Mouse (Mus musculus): ENCODE data around the gene Cplx3. TPM values are rescaled to one million over a fixed set of nuclear protein-coding genes. Genes with fewer than 3 reads are reported as not detected.
A peak's percentile ranks its signal among the peaks of the same experiment; 100 is the strongest.

The Cplx3 gene
- polyA plus RNA-seq, 1 experiment from 2014 or later, result 0.42 TPM

GRCm38 (mm10) chr9:57613975-57614374 is 7.9 kb upstream of the Cplx3 start:
- H3K4me3 ChIP-seq (ENCODE audit: low read depth, low read length), result no peak overlapping the region
- no peaks in the 10 kb centered on the region for H3K9me3 ChIP-seq (ENCODE audit: control insufficient read depth, low read length)
- no peaks in the 10 kb centered on the region for H3K36me3 ChIP-seq (ENCODE audit: control insufficient read depth, insufficient read depth, low read length)
- H3K27me3 ChIP-seq (ENCODE audit: control insufficient read depth, insufficient read depth, low read length), result no peaks in the 10 kb centered on the region
- H3K9ac ChIP-seq (ENCODE audit: low read length), result no peak overlapping the region
- DNase-seq (ENCODE audit: low spot score) (no peak), ATAC-seq (ENCODE audit: insufficient read depth, low FRiP score, low TSS enrichment) (no peak)
- H3K4me1 ChIP-seq (ENCODE audit: control insufficient read depth, insufficient read depth, low read length), result no peaks in the 10 kb centered on the region
- no peak overlapping the region for H3K4me2 ChIP-seq (ENCODE audit: low read depth)
- H3K27ac ChIP-seq (ENCODE audit: low read depth, low read length), result no peak overlapping the region
- WGBS, result 87% methylated on average over 7 of the region's 7 CpGs

- 86% methylated on average over 7 of the region's 7 CpGs for WGBS
- H3K27ac ChIP-seq (ENCODE audit: low read depth, low read length), result no peak overlapping the region
Observed at GRCm38 (mm10) chr9:57612587-57612986, 6.5 kb upstream of the Cplx3 start.

DNA sequence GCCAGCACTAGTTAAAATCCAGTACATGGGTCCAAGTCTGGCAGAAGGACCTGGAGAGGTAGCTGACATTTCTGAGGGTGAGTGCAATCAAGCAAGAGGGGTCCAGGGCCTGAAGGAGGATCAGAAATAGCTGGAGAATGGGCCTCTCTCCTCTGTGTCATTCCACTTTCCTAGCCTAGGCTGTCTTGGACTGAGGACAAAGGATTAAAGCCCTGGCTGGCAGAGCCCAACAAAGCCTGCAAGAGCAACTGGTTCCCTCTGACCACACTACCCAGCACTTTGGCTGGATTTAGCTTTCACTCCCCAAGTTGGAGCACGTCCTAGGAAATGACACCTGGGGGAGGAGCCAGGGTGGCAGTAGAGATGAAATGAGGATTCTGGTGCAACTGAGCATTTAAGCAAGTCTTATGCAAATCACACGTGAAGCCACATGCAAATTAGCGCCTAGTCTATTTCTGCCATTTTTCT is 4.3 kb upstream of the Cplx3 start:
- ATAC-seq (ENCODE audit: insufficient read depth, low FRiP score, low TSS enrichment) (no peak), DNase-seq (ENCODE audit: low spot score) (no peak)
- H3K36me3 ChIP-seq (ENCODE audit: control insufficient read depth, insufficient read depth, low read length), result no peaks in the 10 kb centered on the region
- H3K9me3 ChIP-seq (ENCODE audit: control insufficient read depth, low read length), result no peaks in the 10 kb centered on the region
- H3K4me2 ChIP-seq (ENCODE audit: low read depth), result no peak overlapping the region
- H3K4me3 ChIP-seq (ENCODE audit: low read depth, low read length), result no peak overlapping the region
- WGBS, result 53% methylated on average over 3 of the region's 3 CpGs
- H3K9ac ChIP-seq (ENCODE audit: low read length), result no peak overlapping the region
- no peaks in the 10 kb centered on the region for H3K4me1 ChIP-seq (ENCODE audit: control insufficient read depth, insufficient read depth, low read length)
- H3K27me3 ChIP-seq (ENCODE audit: control insufficient read depth, insufficient read depth, low read length), result peaks cover 2% of the 10 kb centered on the region; the same call in 1 of the 2 replicates
- H3K27ac ChIP-seq (ENCODE audit: low read depth, low read length), result no peak overlapping the region

More at GRCm38 (mm10) chr9:57612587-57612986, 6.5 kb upstream of the Cplx3 start:
- DNase-seq (ENCODE audit: low spot score) (no peak), ATAC-seq (ENCODE audit: insufficient read depth, low FRiP score, low TSS enrichment) (no peak)
- no peaks in the 10 kb centered on the region for H3K36me3 ChIP-seq (ENCODE audit: control insufficient read depth, insufficient read depth, low read length)
- H3K27me3 ChIP-seq (ENCODE audit: control insufficient read depth, insufficient read depth, low read length), result no peaks in the 10 kb centered on the region
- H3K4me1 ChIP-seq (ENCODE audit: control insufficient read depth, insufficient read depth, low read length), result no peaks in the 10 kb centered on the region
- H3K4me3 ChIP-seq (ENCODE audit: low read depth, low read length), result no peak overlapping the region
- no peak overlapping the region for H3K4me2 ChIP-seq (ENCODE audit: low read depth)
- no peaks in the 10 kb centered on the region for H3K9me3 ChIP-seq (ENCODE audit: control insufficient read depth, low read length)
- H3K9ac ChIP-seq (ENCODE audit: low read length), result no peak overlapping the region

GRCm38 (mm10) chr9:57609803-57610202 is 3.7 kb upstream of the Cplx3 start:
- Histone ChIP-seq H3K9me3 (ENCODE audit: control insufficient read depth, low read length) (no peaks in the 10 kb centered on the region), H3K9ac (ENCODE audit: low read length) (no peak overlapping the region), H3K36me3 (ENCODE audit: control insufficient read depth, insufficient read depth, low read length) (no peaks in the 10 kb centered on the region), H3K27me3 (ENCODE audit: control insufficient read depth, insufficient read depth, low read length) (peaks cover 2% of the 10 kb centered on the region; the same call in 1 of the 2 replicates), H3K4me1 (ENCODE audit: control insufficient read depth, insufficient read depth, low read length) (no peaks in the 10 kb centered on the region), H3K27ac (ENCODE audit: low read depth, low read length) (no peak overlapping the region), H3K4me3 (ENCODE audit: low read depth, low read length) (no peak overlapping the region), H3K4me2 (ENCODE audit: low read depth) (no peak overlapping the region)
- DNase-seq (ENCODE audit: low spot score) (no peak), ATAC-seq (ENCODE audit: insufficient read depth, low FRiP score, low TSS enrichment) (no peak)
- 64% methylated on average over 3 of the region's 3 CpGs for WGBS

DNA sequence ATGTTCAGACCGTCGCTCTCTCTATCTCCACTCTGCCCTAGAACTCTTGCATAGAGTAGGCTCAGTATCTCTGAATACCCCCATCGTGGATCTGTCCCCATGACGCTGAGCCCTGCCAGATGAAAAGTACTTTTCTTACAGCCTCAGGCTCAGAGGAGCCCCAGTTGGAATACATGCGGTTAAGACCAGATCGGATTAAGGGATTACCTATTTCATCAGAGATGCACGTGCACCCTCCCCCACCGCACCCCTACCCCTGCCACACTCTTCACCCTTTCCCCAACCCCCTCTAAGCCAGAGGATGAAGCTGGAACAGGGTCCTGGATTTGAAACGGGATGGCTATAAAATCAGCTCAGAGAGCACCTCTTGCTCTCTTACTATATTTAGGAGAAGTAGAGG is 578 bp downstream of the Cplx3 start:
- Histone ChIP-seq H3K27ac (ENCODE audit: low read depth, low read length) (no peak overlapping the region), H3K27me3 (ENCODE audit: control insufficient read depth, insufficient read depth, low read length) (peaks cover 2% of the 10 kb centered on the region; the same call in 1 of the 2 replicates), H3K9ac (ENCODE audit: low read length) (no peak overlapping the region), H3K4me3 (ENCODE audit: low read depth, low read length) (no peak overlapping the region), H3K4me1 (ENCODE audit: control insufficient read depth, insufficient read depth, low read length) (0 out of 2 replicates have a peak, but pooled peaks cover 4% of the 10 kb centered on the region), H3K36me3 (ENCODE audit: control insufficient read depth, insufficient read depth, low read length) (no peaks in the 10 kb centered on the region), H3K9me3 (ENCODE audit: control insufficient read depth, low read length) (no peaks in the 10 kb centered on the region), H3K4me2 (ENCODE audit: low read depth) (no peak overlapping the region)
- no peak for ATAC-seq (ENCODE audit: insufficient read depth, low FRiP score, low TSS enrichment)
- DNase-seq (ENCODE audit: low spot score), result no peak
- WGBS, result 27% methylated on average over 9 of the region's 9 CpGs

DNA sequence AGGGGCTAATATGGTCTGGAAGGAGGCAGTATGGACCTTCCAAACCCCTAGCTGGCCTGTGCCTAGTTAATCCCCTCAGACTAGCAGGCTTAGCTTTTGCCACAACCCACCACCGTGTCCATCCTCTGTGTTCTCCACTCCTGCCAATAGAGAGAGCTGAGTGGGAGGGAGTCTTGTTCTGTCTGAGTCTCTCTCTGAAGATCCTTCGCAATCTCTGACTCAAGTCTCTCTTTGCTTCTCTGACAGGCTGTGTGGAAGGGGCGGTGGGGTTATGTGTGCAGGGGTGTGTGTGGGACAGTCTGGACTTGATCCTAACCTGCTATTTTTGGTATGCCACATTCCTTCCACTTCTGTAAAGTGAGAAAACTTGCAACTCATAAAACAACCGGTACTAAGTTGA is 1.2 kb downstream of the Cplx3 start:
- H3K4me3 ChIP-seq (ENCODE audit: low read depth, low read length), result no peak overlapping the region
- peaks cover 2% of the 10 kb centered on the region; the same call in 1 of the 2 replicates for H3K27me3 ChIP-seq (ENCODE audit: control insufficient read depth, insufficient read depth, low read length)
- 0 out of 2 replicates have a peak, but pooled peaks cover 4% of the 10 kb centered on the region for H3K4me1 ChIP-seq (ENCODE audit: control insufficient read depth, insufficient read depth, low read length)
- H3K9ac ChIP-seq (ENCODE audit: low read length), result no peak overlapping the region
- H3K27ac ChIP-seq (ENCODE audit: low read depth, low read length), result no peak overlapping the region
- H3K36me3 ChIP-seq (ENCODE audit: control insufficient read depth, insufficient read depth, low read length), result no peaks in the 10 kb centered on the region
- H3K4me2 ChIP-seq (ENCODE audit: low read depth), result no peak overlapping the region
- no peaks in the 10 kb centered on the region for H3K9me3 ChIP-seq (ENCODE audit: control insufficient read depth, low read length)
- ATAC-seq (ENCODE audit: insufficient read depth, low FRiP score, low TSS enrichment), result no peak
- no peak for DNase-seq (ENCODE audit: low spot score)
- WGBS, result 80% methylated on average over 4 of the region's 4 CpGs

DNA sequence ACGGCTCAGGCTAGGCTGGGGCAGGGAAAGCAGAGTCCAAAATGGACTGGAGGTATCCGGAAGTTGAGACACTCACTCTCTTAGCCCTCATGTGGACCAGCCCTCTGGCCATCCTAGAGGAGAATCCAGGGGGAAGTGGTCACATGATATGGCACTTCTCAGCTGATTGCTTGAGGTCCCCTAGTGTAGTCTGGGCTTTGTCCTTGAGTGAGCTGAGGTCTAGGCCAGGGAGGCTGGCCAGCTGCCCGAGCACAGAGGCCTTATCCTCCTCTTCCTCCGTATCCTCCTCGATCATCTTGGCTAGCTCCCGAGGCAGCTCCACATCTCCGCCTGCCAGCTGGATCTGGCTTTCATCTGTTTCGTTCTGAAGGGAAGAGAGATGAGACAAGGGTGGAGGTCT is 4.0 kb downstream of the Cplx3 start:
- peaks cover 13% of the 10 kb centered on the region for H3K4me1 ChIP-seq (ENCODE audit: control insufficient read depth, insufficient read depth, low read length)
- DNase-seq (ENCODE audit: low spot score) (no peak), ATAC-seq (ENCODE audit: insufficient read depth, low FRiP score, low TSS enrichment) (no peak)
- no peak overlapping the region for H3K27ac ChIP-seq (ENCODE audit: low read depth, low read length)
- H3K4me3 ChIP-seq (ENCODE audit: low read depth, low read length), result no peak overlapping the region
- no peak overlapping the region for H3K4me2 ChIP-seq (ENCODE audit: low read depth)
- no peak overlapping the region for H3K9ac ChIP-seq (ENCODE audit: low read length)
- peaks cover 2% of the 10 kb centered on the region; the same call in 1 of the 2 replicates for H3K27me3 ChIP-seq (ENCODE audit: control insufficient read depth, insufficient read depth, low read length)
- H3K9me3 ChIP-seq (ENCODE audit: control insufficient read depth, low read length), result no peaks in the 10 kb centered on the region
- H3K36me3 ChIP-seq (ENCODE audit: control insufficient read depth, insufficient read depth, low read length), result no peaks in the 10 kb centered on the region
- 68% methylated on average over 8 of the region's 8 CpGs for WGBS

DNA sequence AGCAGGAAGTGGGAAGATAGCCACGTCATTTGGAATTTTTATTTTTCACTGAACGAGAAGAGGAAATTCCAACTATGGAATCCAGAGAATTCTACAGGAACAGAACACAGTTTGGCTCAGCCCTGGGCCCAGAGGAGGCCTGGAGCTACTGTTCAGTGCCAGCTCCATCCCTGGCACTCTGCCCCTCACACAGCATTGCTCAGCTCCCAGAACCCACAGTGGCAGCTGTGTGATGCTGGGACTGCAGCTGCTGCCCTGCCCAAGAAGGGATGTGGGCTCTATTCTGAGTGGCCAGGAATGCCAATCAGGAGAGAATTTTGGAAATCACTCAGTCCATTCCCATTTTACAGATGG is 4.8 kb downstream of the Cplx3 start:
- H3K36me3 ChIP-seq (ENCODE audit: control insufficient read depth, insufficient read depth, low read length), result no peaks in the 10 kb centered on the region
- H3K4me1 ChIP-seq (ENCODE audit: control insufficient read depth, insufficient read depth, low read length), result peaks cover 13% of the 10 kb centered on the region

GRCm38 (mm10) chr9:57600620-57601352 is 5.3 kb downstream of the Cplx3 start:
- Histone ChIP-seq H3K9ac (ENCODE audit: low read length) (no peak overlapping the region), H3K27ac (ENCODE audit: low read depth, low read length) (no peak overlapping the region), H3K4me1 (ENCODE audit: control insufficient read depth, insufficient read depth, low read length) (peaks cover 13% of the 10 kb centered on the region), H3K36me3 (ENCODE audit: control insufficient read depth, insufficient read depth, low read length) (no peaks in the 10 kb centered on the region), H3K9me3 (ENCODE audit: control insufficient read depth, low read length) (no peaks in the 10 kb centered on the region), H3K27me3 (ENCODE audit: control insufficient read depth, insufficient read depth, low read length) (peaks cover under 1% of the 10 kb centered on the region; the same call in 1 of the 2 replicates), H3K4me2 (ENCODE audit: low read depth) (no peak overlapping the region), H3K4me3 (ENCODE audit: low read depth, low read length) (no peak overlapping the region)
- DNase-seq (ENCODE audit: low spot score) (peak; percentile 48), ATAC-seq (ENCODE audit: insufficient read depth, low FRiP score, low TSS enrichment) (no peak; the same call in 1 of the 2 replicates)
- 7% methylated on average over 3 of the region's 3 CpGs for WGBS

More for the DNA sequence above, 4.8 kb downstream of the Cplx3 start:
- H3K9ac ChIP-seq (ENCODE audit: low read length), result no peak overlapping the region
- no peak overlapping the region for H3K27ac ChIP-seq (ENCODE audit: low read depth, low read length)
- no peaks in the 10 kb centered on the region for H3K9me3 ChIP-seq (ENCODE audit: control insufficient read depth, low read length)
- no peak overlapping the region for H3K4me3 ChIP-seq (ENCODE audit: low read depth, low read length)
- no peak for DNase-seq (ENCODE audit: low spot score)
- no peak overlapping the region for H3K4me2 ChIP-seq (ENCODE audit: low read depth)
- peaks cover 2% of the 10 kb centered on the region; the same call in 1 of the 2 replicates for H3K27me3 ChIP-seq (ENCODE audit: control insufficient read depth, insufficient read depth, low read length)
- 76% methylated on average over 2 of the region's 2 CpGs for WGBS
- no peak for ATAC-seq (ENCODE audit: insufficient read depth, low FRiP score, low TSS enrichment)
